Mouse (Mus musculus) neural tube, embryonic 10.5 days (tissue): Measurements from ENCODE around the gene Cyb5r3.

Experiments used
- DNase-seq: peaks from one replicate; pipeline ENCODE4 v3.0.0-alpha.2; 2017; ENCODE audit warnings: low spot score; ENCODE audit errors: extremely low spot score

The Cyb5r3 gene

DNA sequence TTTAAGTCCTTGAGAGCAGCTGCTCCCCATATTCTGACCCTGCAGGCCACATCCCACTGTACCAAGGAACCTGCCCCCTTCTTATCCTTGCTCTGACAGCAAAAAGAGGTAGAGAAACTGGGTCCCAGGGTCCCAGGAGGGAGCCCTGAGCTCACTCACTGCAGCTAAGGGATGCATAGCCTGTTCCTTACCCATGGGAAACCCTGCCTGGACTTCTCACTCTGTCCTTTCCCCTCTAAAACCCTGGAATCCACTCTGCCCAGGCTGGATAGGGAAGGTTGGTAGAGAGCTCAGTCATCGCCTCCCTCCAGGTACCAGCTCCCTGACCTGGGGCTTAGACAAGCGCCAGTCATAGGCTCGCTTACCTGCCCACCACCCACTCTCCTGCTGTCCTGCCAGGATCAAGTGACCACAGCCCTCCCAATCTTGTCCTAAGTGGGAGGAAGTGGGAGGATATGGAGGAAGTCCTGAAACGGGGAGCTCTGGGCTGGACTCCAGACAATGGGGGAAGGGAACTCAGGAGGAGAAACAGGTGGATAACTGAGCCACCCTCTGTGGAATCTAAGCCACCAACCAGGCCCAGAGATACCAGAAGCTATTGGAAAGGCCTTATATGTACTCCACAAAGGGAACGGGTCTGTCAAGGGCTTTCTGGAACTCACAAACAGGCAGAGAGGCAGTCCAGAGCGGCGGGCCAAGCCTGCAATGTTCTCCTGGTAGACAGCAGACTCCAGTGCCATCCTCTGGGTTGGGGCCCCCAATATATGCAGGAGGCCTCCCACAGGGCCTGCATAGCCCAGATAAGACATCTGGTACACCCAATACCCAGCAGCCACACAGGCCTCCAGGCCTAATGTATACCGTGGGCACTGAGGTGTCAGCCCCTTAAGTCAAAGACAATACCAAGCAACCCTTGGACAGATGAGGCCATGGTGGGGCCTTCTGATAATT is 2.3 kb downstream of the Cyb5r3 start:
- DNase-seq: no peak

DNA sequence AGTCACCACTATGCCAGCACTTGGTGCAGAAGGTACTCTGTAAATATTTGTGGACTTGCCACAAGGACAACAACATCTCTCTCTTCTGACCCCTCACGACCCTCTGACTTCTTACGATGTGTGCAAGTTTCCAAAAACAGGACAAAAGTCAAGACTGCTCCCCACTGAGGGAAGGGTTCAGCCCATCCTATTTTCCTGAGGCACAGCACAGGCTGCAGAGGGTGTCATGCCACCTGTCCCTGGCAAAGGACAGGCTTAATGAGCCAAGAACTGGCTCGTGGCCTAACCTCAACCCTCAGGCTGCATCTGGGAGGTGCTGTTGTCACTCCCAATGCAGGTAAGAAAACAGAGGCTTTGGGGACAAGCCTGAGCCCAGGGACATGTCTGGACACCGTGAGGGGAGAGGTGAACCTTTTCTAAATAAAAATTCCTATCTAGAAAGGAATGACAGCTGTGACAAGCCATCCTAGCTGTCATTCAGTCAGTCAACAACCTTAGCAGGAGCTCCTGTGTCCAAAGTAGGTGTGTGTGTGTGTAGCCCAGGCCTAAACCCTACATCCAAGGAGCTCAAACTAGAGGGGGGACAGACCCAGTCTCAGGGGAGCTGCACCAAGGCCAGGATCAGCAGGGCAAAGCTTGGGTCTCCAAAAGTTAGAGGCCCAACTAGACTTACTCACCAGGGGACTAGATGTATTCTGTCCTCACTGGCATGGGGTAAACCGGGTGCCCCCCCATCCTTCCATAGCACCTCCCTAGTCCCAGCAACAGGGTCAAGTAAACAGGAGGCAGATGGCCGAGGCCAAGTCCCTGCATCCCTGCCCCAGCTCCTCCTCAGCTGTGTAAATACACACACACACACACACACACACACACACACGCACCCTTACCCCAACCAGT is 3.3 kb downstream of the Cyb5r3 start:
- no peak for DNase-seq

DNA sequence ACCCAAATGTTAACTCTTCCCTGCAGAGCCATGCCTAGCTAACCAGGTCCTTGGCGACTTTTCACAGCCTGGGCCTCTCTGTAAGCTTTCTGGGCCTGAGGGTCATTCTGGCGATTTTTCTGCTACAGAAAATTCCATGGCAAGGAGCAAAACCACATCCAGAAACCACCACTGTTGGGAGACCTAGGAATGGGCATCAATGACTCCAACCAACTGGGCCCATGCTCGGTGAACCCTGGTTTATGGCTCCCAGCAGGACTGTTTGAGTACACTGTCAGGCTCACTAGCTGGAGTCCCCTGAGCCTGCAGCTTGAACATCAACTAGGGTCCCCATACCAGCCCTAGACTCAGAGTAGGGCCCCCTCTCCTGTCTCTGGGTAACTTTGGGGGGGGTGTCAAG is 4.1 kb downstream of the Cyb5r3 start:
- DNase-seq: no peak

DNA sequence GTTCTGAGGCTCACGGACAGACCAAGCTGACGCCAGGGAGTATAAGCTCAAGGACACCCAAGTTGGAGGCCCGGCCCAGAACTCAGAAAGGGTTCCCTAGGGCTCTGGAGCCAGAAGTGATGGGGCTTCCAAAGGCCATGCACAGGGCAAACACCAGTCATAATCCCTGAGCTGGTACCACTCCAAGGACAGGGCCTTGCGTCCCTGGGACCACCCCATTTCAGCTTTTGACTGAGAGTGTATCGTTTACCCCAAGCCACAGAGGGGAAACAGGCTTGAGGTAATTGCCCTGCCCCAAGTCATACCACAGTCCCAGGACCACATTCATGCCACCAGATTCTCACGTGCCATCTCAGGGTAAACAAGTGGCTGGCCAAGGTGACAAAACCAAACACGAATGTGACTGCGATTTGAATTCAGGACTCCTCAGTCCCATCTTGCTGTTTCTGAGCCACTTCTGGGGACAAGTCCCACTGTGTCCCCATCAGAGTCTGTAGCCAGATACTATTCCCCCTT is 4.8 kb downstream of the Cyb5r3 start:
- no peak for DNase-seq

GRCm38 (mm10) chr15:83167126-83167525 is 5.3 kb downstream of the Cyb5r3 start:
- DNase-seq: no peak

DNA sequence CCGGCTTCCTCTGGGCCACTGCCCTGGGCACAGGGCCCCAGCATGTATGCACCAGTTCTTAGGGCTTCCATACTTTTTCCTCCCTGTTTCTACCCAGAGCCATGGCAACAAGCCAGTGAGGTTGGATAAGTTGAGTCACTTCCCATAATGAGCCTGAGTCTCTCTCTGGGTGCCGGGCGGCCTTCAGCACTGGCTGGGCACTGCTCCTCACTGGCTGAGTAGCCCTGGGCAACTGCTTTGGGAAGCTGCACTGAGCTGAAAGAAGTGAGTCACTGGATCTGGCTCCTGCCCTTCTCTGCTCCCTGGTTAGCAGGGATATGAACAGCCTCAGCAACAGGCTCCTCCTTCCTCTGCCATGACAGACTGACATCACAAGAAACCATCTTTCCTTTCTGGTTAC is 5.8 kb downstream of the Cyb5r3 start:
- DNase-seq: no peak

DNA sequence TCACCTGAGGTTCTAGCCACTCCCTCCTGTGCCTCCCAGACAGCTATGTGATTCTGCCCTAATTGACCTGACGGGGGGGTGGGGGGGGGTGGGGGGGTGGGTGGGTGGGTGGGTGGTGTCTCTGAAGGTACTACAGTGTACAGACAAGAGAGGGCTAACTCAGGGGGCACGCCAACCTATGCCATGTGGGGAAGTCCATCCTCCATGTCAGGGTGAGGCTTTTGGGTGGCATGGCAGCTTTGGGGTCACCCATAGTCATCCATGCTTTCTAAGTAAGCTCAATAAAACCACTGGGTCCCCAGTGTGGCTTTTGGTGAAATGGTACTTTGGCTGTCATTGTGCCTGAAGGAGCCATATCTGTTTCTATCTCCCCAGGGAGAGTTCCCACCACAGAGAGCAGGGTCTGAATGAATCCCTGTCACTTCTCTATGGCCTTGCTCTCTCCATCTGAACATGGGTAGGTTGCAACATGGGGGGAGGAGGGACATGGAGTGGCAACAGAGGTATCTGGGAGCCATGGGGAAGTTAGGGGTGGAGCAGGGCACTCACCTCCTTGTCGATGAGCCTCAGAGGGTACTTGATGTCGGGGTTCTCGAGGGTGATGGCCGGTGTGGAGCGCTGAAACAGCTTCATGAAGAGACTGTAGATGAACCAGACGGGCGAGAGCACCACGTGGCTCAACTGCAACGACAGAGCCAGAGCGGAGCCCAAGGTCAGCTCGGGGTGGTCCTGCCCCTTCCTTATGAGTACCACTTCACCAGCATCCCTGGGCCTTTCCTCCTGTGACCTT is 6.7 kb downstream of the Cyb5r3 start:
- DNase-seq: no peak

DNA sequence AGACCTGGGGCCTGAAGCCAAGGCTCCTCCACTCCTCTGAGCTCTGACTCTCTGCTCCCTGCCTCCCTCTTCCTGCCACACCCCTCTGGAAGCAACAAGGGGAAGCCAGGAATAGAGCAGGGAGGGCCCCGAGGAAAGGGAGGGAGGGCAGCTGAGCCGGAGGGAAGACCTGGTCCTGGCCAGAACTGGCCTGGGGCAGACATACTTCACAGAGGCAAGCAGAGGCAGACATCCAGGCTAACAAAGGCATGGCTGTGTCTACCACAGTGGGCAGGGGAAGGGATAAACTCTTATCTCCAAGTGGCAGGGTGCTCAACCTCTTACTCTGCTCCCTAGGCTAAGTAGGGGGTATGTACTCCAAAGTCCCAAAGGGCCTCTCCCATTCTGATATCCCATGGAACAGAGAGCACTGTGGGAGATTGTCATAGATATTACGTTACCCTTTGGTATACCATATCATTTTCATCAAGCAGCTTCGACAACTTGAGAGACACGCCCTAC is 7.4 kb downstream of the Cyb5r3 start:
- no peak for DNase-seq

GRCm38 (mm10) chr15:83162818-83163485 is 9.4 kb downstream of the Cyb5r3 start:
- DNase-seq: no peak

GRCm38 (mm10) chr15:83162001-83162400 is 10.4 kb downstream of the Cyb5r3 start:
- no peak for DNase-seq

- peak; percentile 28 for DNase-seq
Observed at GRCm38 (mm10) chr15:83161062-83161748, 11.2 kb downstream of the Cyb5r3 start.

DNA sequence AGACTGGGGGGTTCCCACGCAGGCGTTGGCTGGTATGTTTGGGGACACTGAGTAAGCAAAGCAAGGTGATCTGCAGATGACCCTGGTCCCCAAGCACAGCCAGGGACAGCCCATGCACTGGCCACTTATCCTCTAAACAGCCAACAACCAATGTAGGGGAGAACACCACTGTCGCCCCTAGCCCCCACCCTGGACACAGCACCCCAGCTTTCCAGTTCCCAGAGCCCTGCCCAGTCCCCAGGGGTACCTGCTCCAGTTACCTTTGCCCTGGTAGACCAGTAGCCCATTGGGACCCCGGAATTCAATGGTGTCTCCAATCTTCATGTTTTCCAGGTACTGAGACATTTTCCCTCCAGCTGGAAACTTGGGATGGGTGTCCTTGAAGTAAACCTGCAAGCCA is 11.8 kb downstream of the Cyb5r3 start:
- DNase-seq: no peak

DNA sequence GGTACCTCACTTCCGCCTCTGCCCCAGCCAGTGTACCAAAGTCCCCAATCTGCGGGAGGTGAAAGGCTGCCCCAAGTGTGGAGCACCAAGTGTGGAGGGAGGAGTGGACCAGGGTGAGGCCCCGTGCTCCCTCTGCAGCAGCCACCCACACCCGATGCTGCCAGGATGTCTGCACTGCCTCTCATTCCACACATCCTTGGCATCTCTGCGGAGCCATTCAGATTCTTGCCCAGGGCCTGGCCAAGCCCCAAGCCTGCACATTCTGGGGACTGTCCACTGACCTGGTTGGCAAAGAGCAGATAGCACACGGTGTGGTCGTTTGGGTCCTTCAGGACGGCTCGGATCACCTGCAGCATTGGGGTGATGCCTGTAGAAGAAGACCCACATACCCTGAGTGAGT is 12.6 kb downstream of the Cyb5r3 start:
- no peak for DNase-seq

DNA sequence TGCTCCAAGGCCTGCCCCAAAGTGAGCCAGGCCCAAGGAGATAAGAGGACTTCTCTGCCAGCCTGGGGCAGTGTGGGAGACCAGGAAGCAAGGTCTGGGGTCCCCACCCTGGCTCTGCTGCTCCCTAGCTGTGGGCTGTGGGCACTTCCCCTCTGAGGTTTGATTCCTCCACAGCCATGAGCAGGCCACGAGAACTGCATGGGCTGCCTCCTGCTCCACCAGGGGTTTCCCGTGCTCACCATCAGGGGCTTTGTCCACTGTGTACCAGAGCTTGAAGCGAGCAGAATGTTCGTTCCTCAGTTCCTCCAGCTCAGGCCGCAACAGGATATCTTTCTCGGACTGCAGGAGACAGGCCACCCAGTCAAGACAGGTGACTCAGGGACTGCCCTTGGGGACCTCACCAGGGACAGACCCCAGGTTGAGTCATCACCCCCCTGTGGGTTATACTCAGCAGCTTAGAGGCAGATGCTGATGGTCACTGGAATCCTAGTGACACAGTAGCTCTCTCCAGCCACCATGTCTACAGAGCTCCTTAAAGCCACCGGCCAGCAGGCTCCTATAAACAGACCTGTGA is 13.7 kb downstream of the Cyb5r3 start:
- DNase-seq: no peak

- DNase-seq: no peak
Observed at GRCm38 (mm10) chr15:83157667-83158064, 14.7 kb downstream of the Cyb5r3 start.

- DNase-seq: peak; percentile 69
Observed at GRCm38 (mm10) chr15:83156929-83157666, 15.3 kb downstream of the Cyb5r3 start.

GRCm38 (mm10) chr15:83155672-83156419 is 16.5 kb downstream of the Cyb5r3 start:
- DNase-seq: no peak

GRCm38 (mm10) chr15:83154309-83154708 is 18.1 kb downstream of the Cyb5r3 start:
- no peak for DNase-seq
